Mouse (Mus musculus) A20 (cell line): ENCODE results near the gene Ttc16.

ENCODE experiments used
- DNase-seq: peaks from one replicate; pipeline ENCODE4 v3.0.0-alpha.2; 2011; ENCODE audit warnings: low read depth, low spot score

Gene Ttc16

GRCm38 (mm10) chr2:32718761-32719160, 56.7 kb downstream of the Ttc16 start:
- DNase-seq = no peak

GRCm38 (mm10) chr2:32714987-32715425, 60.4 kb downstream of the Ttc16 start:
- peak; percentile 53 for DNase-seq

GRCm38 (mm10) chr2:32714117-32714986, 61.1 kb downstream of the Ttc16 start:
- no peak for DNase-seq

GRCm38 (mm10) chr2:32712934-32713817, 62.3 kb downstream of the Ttc16 start, which contains the start of gene Cdk9:
Gene Cdk9 (minus strand): TSS chr2:32713076.
- peak; percentile 96 for DNase-seq

GRCm38 (mm10) chr2:32712586-32712933, 62.9 kb downstream of the Ttc16 start:
- peak; percentile 94 for DNase-seq

GRCm38 (mm10) chr2:32712108-32712551, 63.3 kb downstream of the Ttc16 start:
- peak; percentile 82 for DNase-seq

- DNase-seq = no peak
Observed at GRCm38 (mm10) chr2:32711301-32712056, 64.0 kb downstream of the Ttc16 start.

- DNase-seq = peak; percentile 77
Observed at GRCm38 (mm10) chr2:32710425-32710824, 65.0 kb downstream of the Ttc16 start.

GRCm38 (mm10) chr2:32709521-32710137, 65.8 kb downstream of the Ttc16 start:
- DNase-seq = no peak

- peak; percentile 69 for DNase-seq
Observed at GRCm38 (mm10) chr2:32708643-32709042, 66.8 kb downstream of the Ttc16 start.
